22 mouse cellular contexts compared by ENCODE assay signal in the genomic region with DNA sequence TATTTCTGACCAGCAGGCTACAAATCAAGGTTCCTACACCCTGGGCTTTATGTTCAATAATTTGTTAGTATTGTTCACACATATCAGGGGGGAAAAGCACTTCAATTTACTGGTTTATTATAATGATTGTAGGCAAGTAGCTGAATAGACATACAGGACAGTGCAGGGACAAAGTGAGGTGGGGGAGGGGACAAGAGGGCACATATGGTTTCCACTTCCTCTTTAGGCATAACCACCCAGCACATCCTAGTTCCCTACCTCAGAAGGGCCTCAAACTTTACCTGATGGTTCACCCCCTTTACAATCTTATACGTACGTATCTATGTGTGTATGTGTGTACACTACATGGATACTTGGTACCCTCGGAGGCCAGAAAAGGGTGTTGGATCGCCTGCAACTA.
DNase-seq lines count a peak whose midpoint lies in the region; ATAC-seq and TF ChIP-seq lines count a peak whose summit lies in the region.
"Had no signal": no experiment of that assay in that cellular context is flagged by ENCODE, and none has a peak within 500 bp of the region (broad histone marks: within the 10 kb centered on the region; RNA-seq: fewer than 3 reads in every experiment).

No protein-coding gene starts in this region.

- 88% methylated on average over 4 of the region's 4 CpGs for WGBS in limb, embryonic 11.5 days
- WGBS in limb, embryonic 10.5 days, result 91% methylated on average over 4 of the region's 4 CpGs
- 73% methylated on average over 4 of the region's 4 CpGs for WGBS in thymus, adult 2 months

- ATAC-seq in limb, embryonic 11.5 days (ENCODE audit: insufficient number of reproducible peaks, low FRiP score, low TSS enrichment, low read depth), result 0 out of 2 replicates have a peak, but pooled peaks have one; percentile 19
- peak; percentile 69 for ATAC-seq in megakaryocyte, adult 5-6 weeks (ENCODE audit: poor library complexity, severe bottlenecking)
- no peak for ATAC-seq in frontal cortex, adult (ENCODE audit: low TSS enrichment)
- ATAC-seq: hindbrain, postnatal 0 days; intestine, postnatal 0 days; Patski had no signal

- TF ChIP-seq CTCF in thymus, adult 2 months (IDR thresholded peaks at IDR 0.05; ENCODE audit: borderline replicate concordance, control insufficient read depth, extremely low read depth, insufficient read depth, low read length, poor library complexity), result no peak

- H3K36me3 ChIP-seq in limb, embryonic 11.5 days (ENCODE audit: control insufficient read depth, insufficient read depth, low read length), result no peaks in the 10 kb centered on the region
- no peaks in the 10 kb centered on the region for H3K36me3 ChIP-seq in limb, embryonic 10.5 days
- no peaks in the 10 kb centered on the region for H3K36me3 ChIP-seq in thymus, adult 2 months (ENCODE audit: control insufficient read depth, insufficient read depth, low read length)
- H3K36me3 ChIP-seq: embryonic facial prominence, embryonic 15.5 days; kidney, embryonic 15.5 days; limb, embryonic 13.5 days; liver, embryonic 15.5 days; midbrain, embryonic 12.5 days; neural tube, embryonic 15.5 days had no signal

- no peak for TF ChIP-seq POLR2A in thymus, adult 2 months (IDR thresholded peaks at IDR 0.05; ENCODE audit: control insufficient read depth, extremely low read depth, insufficient read depth, low read length, poor library complexity)

- no peak for DNase-seq in limb, embryonic 11.5 days (ENCODE audit: low spot score)
- no peak for DNase-seq in limb, embryonic 10.5 days (ENCODE audit: low spot score)
- DNase-seq in thymus, postnatal 4 days, result peak; percentile 9
- DNase-seq in thymus, adult 2 months, result no peak
- no peak for DNase-seq in testis, postnatal 14 days (ENCODE audit: low spot score)
- DNase-seq in adrenal gland, postnatal 25 days, result no peak
- DNase-seq: adrenal gland, postnatal 10 days; cerebellum, postnatal 14 days; gastrocnemius, postnatal 10 days; heart, adult 2 months; heart, postnatal 36 days had no signal

- H3K27me3 ChIP-seq in limb, embryonic 11.5 days (ENCODE audit: control insufficient read depth, insufficient read depth, low read length), result no peaks in the 10 kb centered on the region
- no peaks in the 10 kb centered on the region for H3K27me3 ChIP-seq in limb, embryonic 10.5 days (ENCODE audit: low read depth, poor library complexity, severe bottlenecking)
- no peaks in the 10 kb centered on the region for H3K27me3 ChIP-seq in thymus, adult 2 months (ENCODE audit: control insufficient read depth, insufficient read depth, low read length)
- H3K27me3 ChIP-seq: embryonic facial prominence, embryonic 15.5 days; kidney, embryonic 15.5 days; limb, embryonic 13.5 days; liver, embryonic 15.5 days; midbrain, embryonic 12.5 days; neural tube, embryonic 15.5 days; Patski had no signal

- peaks cover 7% of the 10 kb centered on the region; the same call in 1 of the 2 replicates for H3K4me1 ChIP-seq in limb, embryonic 11.5 days (ENCODE audit: control insufficient read depth, insufficient read depth, low read length)
- H3K4me1 ChIP-seq in limb, embryonic 10.5 days, result peaks cover 20% of the 10 kb centered on the region
- H3K4me1 ChIP-seq in thymus, adult 2 months (replicated peaks; ENCODE audit: control insufficient read depth, insufficient read depth, low read length), result no peaks in the 10 kb centered on the region
- H3K4me1 ChIP-seq: embryonic facial prominence, embryonic 15.5 days; kidney, embryonic 15.5 days; limb, embryonic 13.5 days; liver, embryonic 15.5 days; midbrain, embryonic 12.5 days; neural tube, embryonic 15.5 days had no signal

- no peak overlapping the region for H3K4me3 ChIP-seq in limb, embryonic 11.5 days (ENCODE audit: low read depth, low read length)
- H3K4me3 ChIP-seq in limb, embryonic 10.5 days, result no peak overlapping the region
- no peak overlapping the region for H3K4me3 ChIP-seq in thymus, adult 2 months (ENCODE audit: control insufficient read depth, insufficient read depth, low read length)
- H3K4me3 ChIP-seq: embryonic facial prominence, embryonic 15.5 days; heart, adult 2 months; kidney, embryonic 15.5 days; limb, embryonic 13.5 days; liver, embryonic 15.5 days; midbrain, embryonic 12.5 days; neural tube, embryonic 15.5 days had no signal

- no peak overlapping the region for H3K9ac ChIP-seq in limb, embryonic 11.5 days (ENCODE audit: low read length)
- H3K9ac ChIP-seq: embryonic facial prominence, embryonic 15.5 days; kidney, embryonic 15.5 days; limb, embryonic 13.5 days; liver, embryonic 15.5 days; midbrain, embryonic 12.5 days; neural tube, embryonic 15.5 days had no signal

- no peaks in the 10 kb centered on the region for H3K9me3 ChIP-seq in limb, embryonic 11.5 days (ENCODE audit: control insufficient read depth, low read length)
- H3K9me3 ChIP-seq in limb, embryonic 10.5 days (replicated peaks), result no peaks in the 10 kb centered on the region
- H3K9me3 ChIP-seq: embryonic facial prominence, embryonic 15.5 days; kidney, embryonic 15.5 days; limb, embryonic 13.5 days; liver, embryonic 15.5 days; midbrain, embryonic 12.5 days; neural tube, embryonic 15.5 days had no signal

- H3K27ac ChIP-seq in limb, embryonic 11.5 days (replicated peaks; ENCODE audit: low read depth, low read length), result no peak overlapping the region
- H3K27ac ChIP-seq in limb, embryonic 10.5 days, result no peak overlapping the region
- no peak overlapping the region for H3K27ac ChIP-seq in thymus, adult 2 months (ENCODE audit: control insufficient read depth, insufficient read depth, low read length)
- H3K27ac ChIP-seq: embryonic facial prominence, embryonic 15.5 days; heart, adult 2 months; hindbrain, postnatal 0 days; kidney, embryonic 15.5 days; limb, embryonic 13.5 days; liver, embryonic 15.5 days; midbrain, embryonic 12.5 days; neural tube, embryonic 15.5 days had no signal

- no peak overlapping the region for H3K4me2 ChIP-seq in limb, embryonic 11.5 days (ENCODE audit: low read depth, severe bottlenecking)
- H3K4me2 ChIP-seq: embryonic facial prominence, embryonic 15.5 days; kidney, embryonic 15.5 days; limb, embryonic 13.5 days; liver, embryonic 15.5 days; midbrain, embryonic 12.5 days; neural tube, embryonic 15.5 days had no signal
